Mouse (Mus musculus): ENCODE data around the gene Olfr1009. TPM values are rescaled to one million over a fixed set of nuclear protein-coding genes. Genes with fewer than 3 reads are reported as not detected.
"Not testable (repeated sequence)": the region's sequence is repeated elsewhere in the genome, so short reads cannot be mapped to it uniquely, and the experiment has no call there.

The Olfr1009 gene
- polyA plus RNA-seq (2015; fragmentation: Nextera tagmentation; extraction: Ambion mirVana), result not detected in 2 replicates

- H3K4me3 ChIP-seq, result no peak within 1 kb of the TSS
- no peaks in the 10 kb centered on the region for H3K36me3 ChIP-seq
- 85% methylated on average over 1 of the region's 1 CpGs for WGBS
- H3K9me3 ChIP-seq, result no peaks in the 10 kb centered on the region
- no peak for ATAC-seq (ENCODE audit: low FRiP score, low read depth)
- no peak within 1 kb of the TSS for H3K27ac ChIP-seq (replicated peaks)
- no peak within 1 kb of the TSS for H3K9ac ChIP-seq
- H3K4me2 ChIP-seq, result no peak within 1 kb of the TSS
- no peaks in the 10 kb centered on the region for H3K4me1 ChIP-seq (replicated peaks)
- H3K27me3 ChIP-seq, result no peaks in the 10 kb centered on the region
Measured at GRCm38 (mm10) chr2:85715119-85715518, at the start of gene Olfr1009. Gene Olfr1009, plus strand, starts transcription at chr2:85715419.

GRCm38 (mm10) chr2:85678667-85679066 lies 36.6 kb upstream of the Olfr1009 start, which contains the start of gene Olfr1006:
Gene Olfr1006, minus strand, starts transcription at chr2:85678767.
- no peaks in the 10 kb centered on the region for H3K4me1 ChIP-seq (replicated peaks)
- H3K4me2 ChIP-seq, result no peak within 1 kb of the TSS
- no peaks in the 10 kb centered on the region for H3K9me3 ChIP-seq
- no peaks in the 10 kb centered on the region for H3K27me3 ChIP-seq
- ATAC-seq (ENCODE audit: low FRiP score, low read depth), result no peak
- H3K36me3 ChIP-seq, result no peaks in the 10 kb centered on the region
- no peak within 1 kb of the TSS for H3K9ac ChIP-seq
- H3K4me3 ChIP-seq, result no peak within 1 kb of the TSS
- H3K27ac ChIP-seq (replicated peaks), result no peak within 1 kb of the TSS

- Histone ChIP-seq H3K36me3 (no peaks in the 10 kb centered on the region), H3K9ac (no peak within 1 kb of the TSS), H3K4me3 (no peak within 1 kb of the TSS), H3K27ac (replicated peaks) (no peak within 1 kb of the TSS), H3K9me3 (no peaks in the 10 kb centered on the region), H3K4me1 (replicated peaks) (no peaks in the 10 kb centered on the region), H3K4me2 (no peak within 1 kb of the TSS), H3K27me3 (no peaks in the 10 kb centered on the region)
- no peak for ATAC-seq (ENCODE audit: low FRiP score, low read depth)
Measured at GRCm38 (mm10) chr2:85689131-85689530, 26.1 kb upstream of the Olfr1009 start, which contains the start of gene Olfr1008. Gene Olfr1008, plus strand, starts transcription at chr2:85689431.

- H3K36me3 ChIP-seq; H3K27ac ChIP-seq (replicated peaks); ATAC-seq (ENCODE audit: low FRiP score, low read depth); H3K4me2 ChIP-seq; H3K4me3 ChIP-seq; H3K27me3 ChIP-seq; H3K9me3 ChIP-seq; H3K9ac ChIP-seq; H3K4me1 ChIP-seq (replicated peaks): not testable (repeated sequence)
- WGBS, result 73% methylated on average over 2 of the region's 2 CpGs
Measured at GRCm38 (mm10) chr2:85710680-85711079, 4.5 kb upstream of the Olfr1009 start.

- Histone ChIP-seq H3K4me3 (no peak overlapping the region), H3K4me2 (no peak overlapping the region), H3K27ac (replicated peaks) (no peak overlapping the region), H3K9me3 (no peaks in the 10 kb centered on the region), H3K9ac (no peak overlapping the region), H3K36me3 (no peaks in the 10 kb centered on the region), H3K4me1 (replicated peaks) (no peaks in the 10 kb centered on the region), H3K27me3 (no peaks in the 10 kb centered on the region)
- no peak for ATAC-seq (ENCODE audit: low FRiP score, low read depth)
- 41% methylated on average over 1 of the region's 1 CpGs for WGBS
Measured at GRCm38 (mm10) chr2:85711159-85711558, 4.1 kb upstream of the Olfr1009 start.

- Histone ChIP-seq H3K27me3 (no peaks in the 10 kb centered on the region), H3K36me3 (no peaks in the 10 kb centered on the region), H3K9ac (no peak overlapping the region), H3K4me1 (replicated peaks) (no peaks in the 10 kb centered on the region), H3K4me3 (no peak overlapping the region), H3K27ac (replicated peaks) (no peak overlapping the region), H3K9me3 (no peaks in the 10 kb centered on the region), H3K4me2 (no peak overlapping the region)
- ATAC-seq (ENCODE audit: low FRiP score, low read depth), result no peak
- WGBS, result 13% methylated on average over 3 of the region's 3 CpGs
Measured at GRCm38 (mm10) chr2:85725793-85726192, 10.6 kb downstream of the Olfr1009 start.

GRCm38 (mm10) chr2:85753822-85754221 lies 38.6 kb downstream of the Olfr1009 start:
- no peaks in the 10 kb centered on the region for H3K4me1 ChIP-seq (replicated peaks)
- H3K9me3 ChIP-seq, result no peaks in the 10 kb centered on the region
- H3K9ac ChIP-seq, result no peak overlapping the region
- no peak overlapping the region for H3K27ac ChIP-seq (replicated peaks)
- ATAC-seq (ENCODE audit: low FRiP score, low read depth), result no peak
- H3K4me2 ChIP-seq, result no peak overlapping the region
- no peaks in the 10 kb centered on the region for H3K27me3 ChIP-seq
- H3K36me3 ChIP-seq, result no peaks in the 10 kb centered on the region
- H3K4me3 ChIP-seq, result no peak overlapping the region
- 82% methylated on average over 4 of the region's 4 CpGs for WGBS

- H3K9me3 ChIP-seq, result no peaks in the 10 kb centered on the region
- H3K27me3 ChIP-seq, result no peaks in the 10 kb centered on the region
- H3K4me2 ChIP-seq, result no peak within 1 kb of the TSS
- no peak within 1 kb of the TSS for H3K9ac ChIP-seq
- 60% methylated on average over 1 of the region's 1 CpGs for WGBS
- H3K36me3 ChIP-seq, result no peaks in the 10 kb centered on the region
- H3K4me3 ChIP-seq, result no peak within 1 kb of the TSS
- ATAC-seq (ENCODE audit: low FRiP score, low read depth), result no peak
- H3K27ac ChIP-seq (replicated peaks), result no peak within 1 kb of the TSS
- no peaks in the 10 kb centered on the region for H3K4me1 ChIP-seq (replicated peaks)
Measured at GRCm38 (mm10) chr2:85762666-85763065, 47.4 kb downstream of the Olfr1009 start, which contains the start of gene Olfr1012. Gene Olfr1012, minus strand, starts transcription at chr2:85762766.

GRCm38 (mm10) chr2:85766798-85767197 lies 51.6 kb downstream of the Olfr1009 start, which contains the start of gene Olfr1013:
Gene Olfr1013, plus strand, starts transcription at chr2:85767098.
- H3K27me3 ChIP-seq, result no peaks in the 10 kb centered on the region
- no peaks in the 10 kb centered on the region for H3K9me3 ChIP-seq
- H3K27ac ChIP-seq (replicated peaks), result no peak within 1 kb of the TSS
- H3K4me1 ChIP-seq (replicated peaks), result no peaks in the 10 kb centered on the region
- H3K4me2 ChIP-seq, result no peak within 1 kb of the TSS
- ATAC-seq (ENCODE audit: low FRiP score, low read depth), result no peak
- H3K9ac ChIP-seq, result no peak within 1 kb of the TSS
- no peak within 1 kb of the TSS for H3K4me3 ChIP-seq
- no peaks in the 10 kb centered on the region for H3K36me3 ChIP-seq

- Histone ChIP-seq H3K9me3 (no peaks in the 10 kb centered on the region), H3K27ac (replicated peaks) (no peak within 1 kb of the TSS), H3K4me3 (no peak within 1 kb of the TSS), H3K4me1 (replicated peaks) (no peaks in the 10 kb centered on the region), H3K4me2 (no peak within 1 kb of the TSS), H3K9ac (no peak within 1 kb of the TSS), H3K27me3 (no peaks in the 10 kb centered on the region), H3K36me3 (no peaks in the 10 kb centered on the region)
- ATAC-seq (ENCODE audit: low FRiP score, low read depth), result no peak
Measured at GRCm38 (mm10) chr2:85772413-85772812, 57.2 kb downstream of the Olfr1009 start, which contains the start of gene Olfr1014. Gene Olfr1014, plus strand, starts transcription at chr2:85772713.

Other genes with a start within 250 kb of the Olfr1009 start
- 0.06 and 0.10 TPM in 2 replicates for gene 4833423E24Rik, start 196.4 kb upstream of the Olfr1009 start, polyA plus RNA-seq (2015; fragmentation: Nextera tagmentation; extraction: Ambion mirVana)
- gene Olfr996, start 136.2 kb upstream of the Olfr1009 start, polyA plus RNA-seq (2015; fragmentation: Nextera tagmentation; extraction: Ambion mirVana), result not detected in 2 replicates
- not detected in 2 replicates for gene Olfr998, start 126.5 kb upstream of the Olfr1009 start, polyA plus RNA-seq (2015; fragmentation: Nextera tagmentation; extraction: Ambion mirVana)
- gene Olfr1000, start 103.5 kb upstream of the Olfr1009 start, polyA plus RNA-seq (2015; fragmentation: Nextera tagmentation; extraction: Ambion mirVana), result not detected in 2 replicates
- gene Olfr1002, start 64.7 kb upstream of the Olfr1009 start, polyA plus RNA-seq (2015; fragmentation: Nextera tagmentation; extraction: Ambion mirVana), result not detected in 2 replicates
- gene Olfr154, start 51.0 kb upstream of the Olfr1009 start, polyA plus RNA-seq (2015; fragmentation: Nextera tagmentation; extraction: Ambion mirVana), result not detected in 2 replicates
- not detected in 2 replicates for gene Olfr1006, start 36.7 kb upstream of the Olfr1009 start, polyA plus RNA-seq (2015; fragmentation: Nextera tagmentation; extraction: Ambion mirVana)
- gene Olfr1008, start 26.0 kb upstream of the Olfr1009 start, polyA plus RNA-seq (2015; fragmentation: Nextera tagmentation; extraction: Ambion mirVana), result not detected in 2 replicates
- not detected in 2 replicates for gene Olfr1012, start 47.3 kb downstream of the Olfr1009 start, polyA plus RNA-seq (2015; fragmentation: Nextera tagmentation; extraction: Ambion mirVana)
- not detected in 2 replicates for gene Olfr1013, start 51.7 kb downstream of the Olfr1009 start, polyA plus RNA-seq (2015; fragmentation: Nextera tagmentation; extraction: Ambion mirVana)
- gene Olfr1014, start 57.3 kb downstream of the Olfr1009 start, polyA plus RNA-seq (2015; fragmentation: Nextera tagmentation; extraction: Ambion mirVana), result not detected in 2 replicates
- not detected in 2 replicates for gene Olfr1015, start 66.6 kb downstream of the Olfr1009 start, polyA plus RNA-seq (2015; fragmentation: Nextera tagmentation; extraction: Ambion mirVana)
- not detected in 2 replicates for gene Olfr1016, start 87.1 kb downstream of the Olfr1009 start, polyA plus RNA-seq (2015; fragmentation: Nextera tagmentation; extraction: Ambion mirVana)
- not detected in 2 replicates for gene Olfr1018, start 103.1 kb downstream of the Olfr1009 start, polyA plus RNA-seq (2015; fragmentation: Nextera tagmentation; extraction: Ambion mirVana)
- not detected in 2 replicates for gene Olfr1019, start 130.1 kb downstream of the Olfr1009 start, polyA plus RNA-seq (2015; fragmentation: Nextera tagmentation; extraction: Ambion mirVana)
- not detected in 2 replicates for gene Olfr1020, start 131.6 kb downstream of the Olfr1009 start, polyA plus RNA-seq (2015; fragmentation: Nextera tagmentation; extraction: Ambion mirVana)
- gene Olfr1022, start 153.2 kb downstream of the Olfr1009 start, polyA plus RNA-seq (2015; fragmentation: Nextera tagmentation; extraction: Ambion mirVana), result not detected in 2 replicates
- not detected in 2 replicates for gene Olfr1023, start 170.2 kb downstream of the Olfr1009 start, polyA plus RNA-seq (2015; fragmentation: Nextera tagmentation; extraction: Ambion mirVana)
- gene Olfr1024, start 189.6 kb downstream of the Olfr1009 start, polyA plus RNA-seq (2015; fragmentation: Nextera tagmentation; extraction: Ambion mirVana), result not detected in 2 replicates
- gene Olfr1025-ps1, start 199.8 kb downstream of the Olfr1009 start, polyA plus RNA-seq (2015; fragmentation: Nextera tagmentation; extraction: Ambion mirVana), result not detected in 2 replicates
- gene Olfr1026, start 206.1 kb downstream of the Olfr1009 start, polyA plus RNA-seq (2015; fragmentation: Nextera tagmentation; extraction: Ambion mirVana), result not detected in 2 replicates
- not detected in 2 replicates for gene Olfr1028, start 235.0 kb downstream of the Olfr1009 start, polyA plus RNA-seq (2015; fragmentation: Nextera tagmentation; extraction: Ambion mirVana)